Mouse (Mus musculus): ENCODE data around the gene Pfas.

DNA sequence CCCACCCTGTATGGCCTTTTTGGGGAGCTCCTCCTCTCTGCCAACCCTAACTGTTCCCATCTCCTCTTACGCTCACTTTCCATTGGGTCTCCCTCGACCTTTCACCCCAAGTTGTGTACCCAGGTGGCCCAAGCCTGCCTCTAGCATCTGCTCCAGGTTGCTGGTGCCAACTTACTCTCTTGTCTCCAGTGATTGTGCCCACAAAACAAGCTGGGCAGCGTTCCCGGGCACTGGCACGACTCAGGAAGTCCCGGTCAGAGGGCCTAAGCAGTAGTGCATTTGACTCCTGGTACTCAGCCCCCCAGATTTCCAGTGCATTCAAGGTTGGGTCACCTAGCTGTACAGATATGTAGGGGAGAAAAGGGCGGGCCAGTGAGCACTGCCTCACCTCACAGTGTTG, 15.1 kb downstream of the Pfas start:
- TF ChIP-seq CTCF (IDR thresholded peaks at IDR 0.05; ENCODE audit: borderline replicate concordance, insufficient read depth, low read length), result no peak
- TF ChIP-seq POLR2A (IDR thresholded peaks at IDR 0.05; ENCODE audit: low read depth, low read length), result no peak
